Mouse (Mus musculus): Measurements from ENCODE around the gene Cyb5r1.

DNA sequence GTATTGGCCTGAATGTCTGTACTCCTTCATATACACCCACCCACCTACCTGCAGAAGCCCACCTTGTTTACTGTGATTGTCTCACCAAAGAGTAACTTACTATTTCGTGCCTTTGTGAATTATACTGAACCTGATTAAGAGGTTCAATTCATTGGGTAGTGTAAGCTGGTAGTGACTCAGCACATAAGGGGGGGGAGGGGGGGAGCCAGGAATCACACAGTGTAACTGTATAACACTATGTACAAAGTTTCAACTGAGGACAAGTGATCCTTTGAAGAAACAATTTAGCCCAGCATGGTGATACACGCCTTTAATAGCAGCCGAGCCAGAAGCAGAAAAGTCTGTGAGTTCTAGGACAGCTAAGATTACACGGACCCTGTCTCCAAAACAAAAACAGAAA lies 28.1 kb downstream of the Cyb5r1 start:
- TF ChIP-seq POLR2A (IDR thresholded peaks at IDR 0.05; ENCODE audit: borderline replicate concordance, control insufficient read depth, low read depth, low read length): no peak
- no peak for TF ChIP-seq CTCF (IDR thresholded peaks at IDR 0.05; ENCODE audit: control insufficient read depth, insufficient read depth, low read length)
